Mouse (Mus musculus): ENCODE data around the gene Fzd9.

- TF ChIP-seq CTCF (IDR thresholded peaks at IDR 0.05; ENCODE audit: borderline replicate concordance, control insufficient read depth, extremely low read depth, insufficient read depth, low read length, poor library complexity), result no peak
- no peak for TF ChIP-seq POLR2A (IDR thresholded peaks at IDR 0.05; ENCODE audit: control insufficient read depth, extremely low read depth, insufficient read depth, low read length, poor library complexity)
Measured at GRCm38 (mm10) chr5:135242608-135243007, 8.4 kb downstream of the Fzd9 start.
